Mouse (Mus musculus): ENCODE measurements around the gene Ndufb2. TPM values are rescaled to one million over a fixed set of nuclear protein-coding genes. Genes with fewer than 3 reads are reported as not detected.

Gene Ndufb2
- total RNA-seq, 2 experiments from 2014 or later = 383 to 422 TPM

DNA sequence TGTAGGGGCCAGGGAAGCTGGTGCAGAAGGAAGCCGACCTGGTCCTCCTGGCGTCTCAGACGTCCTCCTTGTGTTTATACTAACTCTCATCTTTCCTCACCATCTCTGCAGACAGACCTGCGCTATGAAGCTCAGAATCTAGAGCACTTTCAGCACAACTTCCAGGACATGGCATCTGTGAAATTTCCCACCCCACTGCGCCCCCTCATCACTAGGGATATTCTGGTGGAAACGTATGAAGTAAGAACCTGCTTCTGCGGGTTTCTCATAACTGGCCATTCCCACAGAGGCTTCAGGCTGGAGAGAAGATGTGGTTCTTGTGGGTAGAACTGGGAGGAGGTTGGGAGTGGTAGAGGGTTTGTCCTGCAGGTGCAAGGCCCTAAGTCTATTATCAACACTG, 12.8 kb upstream of the Ndufb2 start:
- DNase-seq (ENCODE audit: low spot score) = no peak

DNA sequence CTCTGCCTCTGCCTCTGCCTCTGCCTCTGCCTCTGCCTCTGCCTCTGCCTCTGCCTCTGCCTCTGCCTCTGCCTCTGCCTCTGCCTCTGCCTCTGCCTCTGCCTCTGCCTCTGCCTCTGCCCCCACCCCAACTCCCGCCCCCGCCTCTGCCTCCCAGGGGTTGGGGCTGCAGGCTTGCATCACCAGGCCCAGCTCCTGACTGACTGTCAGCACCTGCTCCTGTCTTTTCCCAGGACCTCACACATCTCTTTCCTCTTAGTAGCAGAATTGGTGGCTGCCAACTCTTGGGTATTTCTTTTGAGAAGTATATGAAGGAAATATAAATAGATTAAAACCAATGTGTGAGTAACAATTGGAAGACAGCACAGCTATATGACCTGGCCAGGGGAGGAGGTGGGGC, 11.8 kb upstream of the Ndufb2 start:
- no peak for DNase-seq (ENCODE audit: low spot score)

DNA sequence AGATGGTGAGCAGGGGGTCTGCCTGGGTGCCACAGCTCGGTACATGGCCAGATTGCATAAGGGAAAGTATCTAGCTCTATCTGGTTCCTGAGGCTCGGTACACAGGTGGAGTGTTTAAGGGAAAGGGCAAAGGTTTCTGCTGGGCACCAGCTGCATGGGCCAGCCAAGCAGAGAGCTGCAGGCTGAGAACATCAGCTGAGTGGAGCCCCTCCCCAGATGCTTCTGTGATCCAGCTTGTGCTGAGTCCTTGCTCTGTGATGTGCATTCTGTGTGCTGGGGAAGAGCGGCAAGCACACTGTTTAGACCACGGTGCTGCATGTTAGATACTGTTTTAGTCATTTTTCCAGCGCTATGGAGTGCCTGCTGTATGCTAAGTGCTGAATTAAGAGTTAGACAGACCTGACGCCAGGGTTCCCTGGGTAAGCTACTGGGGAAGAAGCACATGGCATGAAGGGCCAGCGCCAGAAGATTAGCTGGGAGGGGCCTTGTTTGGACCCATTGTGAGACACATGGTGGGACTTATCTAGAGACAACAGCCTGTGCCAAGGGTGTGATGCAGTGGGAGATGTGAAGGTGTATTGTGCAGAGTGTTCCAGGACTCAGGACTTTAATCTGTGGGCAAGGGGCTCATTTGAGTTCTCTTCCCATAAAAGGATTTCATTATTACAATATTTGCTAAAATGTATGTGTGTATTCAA, 11.1 kb upstream of the Ndufb2 start:
- no peak for DNase-seq (ENCODE audit: low spot score)

DNA sequence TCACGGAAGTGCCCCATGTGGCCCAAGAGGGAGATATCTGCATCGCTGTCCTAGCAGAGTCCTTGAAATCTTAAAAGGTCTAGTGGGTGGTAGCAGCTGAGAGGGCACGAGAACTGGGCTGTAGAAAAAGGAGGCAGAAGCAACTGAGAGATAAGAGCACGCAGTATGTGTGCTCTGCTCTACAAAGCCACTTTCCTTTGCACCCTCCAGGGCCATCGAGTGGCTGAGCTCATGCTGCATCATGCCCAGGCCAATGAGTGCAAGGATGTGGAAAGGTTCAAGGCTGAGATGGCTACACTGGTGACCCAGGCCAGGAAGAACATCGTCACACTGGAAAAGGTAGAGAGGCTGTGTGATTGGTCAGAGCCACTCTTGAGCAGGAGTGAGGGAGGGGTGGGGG, 6.9 kb upstream of the Ndufb2 start, which contains the start of gene Gm42420:
Gene Gm42420 (plus strand): TSS at position 237 of the 400 bp plus-strand sequence.
- no peak for DNase-seq (ENCODE audit: low spot score)

DNA sequence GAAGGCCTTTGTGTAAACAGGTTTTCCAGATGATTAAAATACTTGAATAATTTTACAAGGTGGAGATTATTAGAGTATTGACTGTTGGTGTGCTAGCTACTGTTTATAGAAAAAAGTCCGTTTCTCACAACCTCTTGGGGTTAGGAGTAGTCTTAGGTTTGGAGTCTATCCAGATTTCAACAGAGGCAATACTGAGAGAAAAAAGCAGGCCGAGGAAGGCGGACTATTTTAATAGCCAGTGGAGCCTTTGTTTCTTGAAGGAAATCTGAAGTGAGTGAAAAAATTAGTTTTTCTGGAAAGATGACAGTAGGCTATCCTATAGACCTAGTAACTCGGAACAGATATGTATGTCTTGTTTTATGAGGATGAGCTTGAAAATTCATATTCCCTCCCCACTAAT, 893 bp upstream of the Ndufb2 start:
- DNase-seq (ENCODE audit: low spot score) = no peak

DNA sequence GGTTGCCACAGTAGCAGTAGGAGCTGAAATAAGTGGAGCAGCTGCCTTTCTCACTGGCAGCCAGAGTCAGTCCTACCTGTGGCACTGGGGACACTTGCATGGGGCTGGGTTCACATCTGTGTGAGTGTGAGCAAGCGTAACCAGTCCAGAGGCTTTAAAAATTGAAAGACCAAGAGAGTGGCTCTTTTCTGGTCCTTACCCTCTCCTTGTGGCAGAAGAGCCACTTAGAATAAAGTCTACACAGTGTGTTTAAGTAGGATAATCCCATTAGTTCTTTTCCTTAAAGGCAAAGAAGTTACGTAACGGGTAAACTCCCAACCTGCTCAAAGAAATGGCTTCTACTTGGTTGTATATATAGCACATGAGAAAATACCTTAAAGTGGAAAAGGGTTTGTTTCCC, 8.5 kb downstream of the Ndufb2 start:
- DNase-seq (ENCODE audit: low spot score) = no peak

DNA sequence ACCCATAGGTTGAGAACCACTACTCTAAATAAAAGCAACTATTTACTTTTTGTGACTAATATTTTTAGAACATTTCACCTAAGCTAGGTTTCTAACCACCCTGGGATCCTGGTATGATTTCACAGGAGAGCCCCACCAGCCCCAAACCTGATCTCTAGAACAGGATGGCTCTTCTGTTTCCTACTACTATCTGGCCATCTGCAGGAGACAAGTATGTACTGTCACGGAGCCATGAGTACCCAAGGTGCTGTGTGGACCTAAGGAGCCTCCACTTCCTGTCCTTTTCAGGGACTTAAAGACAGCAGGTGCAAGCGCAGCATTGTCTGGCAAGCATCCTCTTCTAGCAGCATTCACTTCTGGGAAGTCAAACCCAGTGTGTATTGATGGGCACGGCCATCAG, 9.5 kb downstream of the Ndufb2 start:
- DNase-seq (ENCODE audit: low spot score) = no peak

DNA sequence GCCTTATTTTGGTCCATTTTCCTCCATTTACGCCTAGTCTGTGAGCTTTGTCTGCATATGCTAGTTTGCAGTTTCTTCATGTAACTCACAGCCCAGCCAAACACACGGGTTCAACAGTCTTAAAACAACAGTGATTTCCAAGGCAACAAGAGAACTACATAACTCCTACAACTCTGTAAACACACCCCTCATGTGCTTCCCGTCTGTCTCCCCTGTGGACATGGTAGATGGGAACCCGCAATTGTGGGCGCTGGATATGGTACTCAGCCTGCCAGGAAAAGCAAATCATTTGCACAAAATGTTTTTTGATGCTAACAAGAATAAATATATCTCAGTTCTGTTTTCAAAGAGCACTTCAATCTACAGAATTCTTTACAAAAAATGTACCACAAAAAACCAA, 12.2 kb downstream of the Ndufb2 start:
- DNase-seq (ENCODE audit: low spot score) = no peak

DNA sequence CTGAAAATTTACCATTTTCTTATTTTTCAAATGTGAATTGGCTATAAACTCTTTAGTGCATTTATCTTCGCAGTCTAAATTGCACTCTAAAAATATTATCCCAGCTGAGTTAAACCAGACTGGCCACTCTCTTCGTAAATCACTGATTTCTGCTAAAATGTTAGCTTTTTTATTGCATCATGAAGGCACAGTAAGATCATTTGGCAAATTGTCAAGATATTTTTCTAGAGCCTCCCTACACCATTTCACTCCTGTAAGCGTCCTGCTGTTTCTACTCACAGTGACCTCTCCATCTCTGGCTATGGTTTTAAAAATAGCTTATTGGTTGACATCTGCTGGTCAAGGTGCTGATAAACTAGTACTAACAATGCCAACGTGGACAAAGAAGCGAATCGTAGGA, 13.7 kb downstream of the Ndufb2 start:
- DNase-seq (ENCODE audit: low spot score) = no peak

DNA sequence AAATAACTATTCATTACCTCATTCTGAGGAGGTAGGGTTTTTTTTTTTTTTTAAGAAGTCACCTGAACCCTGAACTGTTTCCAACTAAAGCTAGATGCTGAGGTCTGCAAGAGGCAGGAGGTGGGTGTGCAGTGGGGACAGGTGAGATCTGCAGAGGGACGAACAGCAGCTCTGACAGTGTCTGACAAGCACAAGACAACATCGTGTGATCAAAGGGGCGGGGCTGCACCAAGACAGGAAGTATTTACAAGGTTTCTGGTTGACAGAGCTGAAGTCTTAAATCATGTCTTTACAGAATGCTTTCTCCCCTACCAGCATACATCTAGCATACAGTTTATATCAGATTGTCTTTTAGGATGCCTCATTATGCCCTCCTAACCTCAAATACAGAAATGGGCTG, 14.5 kb downstream of the Ndufb2 start:
- DNase-seq (ENCODE audit: low spot score) = no peak

DNA sequence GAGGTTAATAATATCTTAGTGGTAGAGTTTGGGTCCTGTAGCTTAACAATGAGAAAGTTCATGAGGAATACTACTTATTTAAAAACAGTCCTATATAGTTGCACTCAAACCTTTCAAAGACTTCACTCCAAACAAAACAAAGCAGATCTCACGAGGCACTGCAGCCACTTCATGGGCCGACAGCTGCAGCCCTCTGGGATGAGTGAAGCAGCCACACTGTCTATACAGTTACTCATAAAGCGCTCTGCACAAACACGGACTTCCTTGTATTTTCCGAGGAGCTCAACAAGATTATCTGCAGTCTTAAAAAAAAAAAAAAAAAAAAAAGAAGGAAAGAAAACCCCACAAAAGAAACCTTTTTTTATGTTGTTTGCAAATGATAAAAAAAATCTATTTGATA, 15.0 kb downstream of the Ndufb2 start:
- no peak for DNase-seq (ENCODE audit: low spot score)

DNA sequence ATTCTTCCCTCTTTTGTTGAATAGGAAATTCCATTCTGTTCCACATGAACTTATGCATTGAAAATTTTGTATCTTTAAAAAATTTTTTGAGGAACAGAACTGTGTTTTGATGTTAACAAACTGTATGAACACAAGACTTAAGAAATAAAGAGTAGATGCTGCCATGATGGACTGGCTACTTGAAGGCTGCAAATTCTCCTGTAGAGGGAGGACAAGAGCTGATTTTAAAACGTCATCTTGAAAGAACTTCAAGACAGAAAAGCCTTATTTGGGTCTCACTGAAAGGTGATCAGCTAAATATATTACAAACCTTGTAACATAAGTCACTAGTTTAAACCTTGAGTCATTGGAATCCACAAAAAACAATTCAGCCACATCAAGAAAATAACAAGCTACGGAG, 17.8 kb downstream of the Ndufb2 start:
- no peak for DNase-seq (ENCODE audit: low spot score)

DNA sequence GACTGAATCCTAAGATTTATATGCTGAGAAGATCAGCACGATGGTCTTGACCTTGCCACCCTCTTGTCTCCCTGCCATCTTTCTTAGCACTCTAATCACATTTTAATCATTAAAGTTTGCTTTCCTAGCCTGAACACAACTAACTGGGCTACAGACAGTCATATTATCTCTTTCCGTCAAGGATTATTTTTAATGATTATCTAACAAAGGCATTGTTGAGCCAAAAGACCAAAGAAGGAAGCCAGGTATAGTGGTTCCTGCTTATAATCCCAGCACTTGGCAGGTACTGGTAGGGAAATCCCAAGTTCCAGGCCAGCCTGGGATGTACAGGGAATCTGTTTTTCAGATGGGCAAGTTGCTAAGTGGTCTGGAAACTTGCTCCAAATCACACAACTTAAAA, 18.9 kb downstream of the Ndufb2 start:
- no peak for DNase-seq (ENCODE audit: low spot score)

Other genes starting within 250 kb of the Ndufb2 start
- gene Slc37a3, start 214.9 kb upstream of the Ndufb2 start, total RNA-seq (2021) = 10 to 100 TPM; 11.6 to 16.2 TPM
- gene Rab19, start 211.4 kb upstream of the Ndufb2 start, total RNA-seq (2021) = not detected
- gene Mkrn1, start 172.1 kb upstream of the Ndufb2 start, total RNA-seq (2021) = 10 to 100 TPM; 14.0 to 16.4 TPM
- 1 to 10 TPM; 2.8 to 3.1 TPM for gene Dennd2a, start 34.7 kb upstream of the Ndufb2 start, total RNA-seq (2021)
- 1 to 10 TPM; 4.3 to 4.9 TPM for gene Adck2, start 18.7 kb upstream of the Ndufb2 start, total RNA-seq (2021)
- 1 to 10 TPM in 1 of 2 experiments, not detected in 1; 1.3 TPM for gene Gm42420, start 6.8 kb upstream of the Ndufb2 start, total RNA-seq (2021)
- gene Braf, start 132.9 kb downstream of the Ndufb2 start, total RNA-seq (2021) = 1 to 10 TPM; 5.0 to 6.2 TPM
- gene Mrps33, start 218.4 kb downstream of the Ndufb2 start, total RNA-seq (2021) = 10 to 100 TPM; 50.8 to 55.1 TPM